Mouse (Mus musculus): ENCODE measurements around the gene Fam184b. TPM values are rescaled to one million over a fixed set of nuclear protein-coding genes. Genes with fewer than 3 reads are reported as not detected.

Gene Fam184b
- total and polyA plus RNA-seq, 3 experiments = not detected

- Histone ChIP-seq H3K4me3 (replicated peaks in 1 of 3; ENCODE audit: low read depth in 2 of 3, low read length in 2 of 3, poor library complexity in 1 of 3) (no peak overlapping the region), H3K79me2 (replicated peaks; ENCODE audit: control insufficient read depth, extremely low read depth, insufficient read depth, poor library complexity, severe bottlenecking) (no peaks in the 10 kb centered on the region), H3K27me3 (replicated peaks) (no peaks in the 10 kb centered on the region), H3K9me3 (replicated peaks; ENCODE audit: low read length) (no peaks in the 10 kb centered on the region), H3K9ac (ENCODE audit: insufficient read depth, low read depth) (no peak overlapping the region), H3K27ac (ENCODE audit: insufficient read depth, low read depth) (no peak overlapping the region), H3K4me2 (ENCODE audit: insufficient read depth, low read depth, poor library complexity, severe bottlenecking) (no peak overlapping the region), H3K36me3 (replicated peaks in 1 of 2; ENCODE audit: control insufficient read depth in 1 of 2, insufficient read depth in 1 of 2, low read length in 1 of 2) (peaks cover 23 to 84% of the 10 kb centered on the region in 2 experiments), H3K4me1 (ENCODE audit: control insufficient read depth in 1 of 2, insufficient read depth in 2 of 2) (peaks cover 2 to 32% of the 10 kb centered on the region in 2 experiments; a peak in 3 of 4 replicates)
- dilution Hi-C loops (cut with MboI; ENCODE audit: extremely low pct_ligation_motif_present, extremely low pct_unique_long_range_greater_than_20kb, low sequenced_read_pairs) (no loop called here), in situ Hi-C loops (cut with MboI; ENCODE audit: low pct_ligation_motif_present, low pct_unique_long_range_greater_than_20kb, low sequenced_read_pairs) (no loop called here)
- TF ChIP-seq MAFK (IDR thresholded peaks at IDR 0.05; ENCODE audit: insufficient replicate concordance, low read length) = no peak
- no peak for TF ChIP-seq POLR2A (IDR thresholded peaks at IDR 0.05; ENCODE audit: low read depth, low read length)
- no peak for TF ChIP-seq CTCF (conservative IDR thresholded peaks at IDR 0.05 in 1 of 2, IDR thresholded peaks at IDR 0.05 in 1 of 2; ENCODE audit: low read depth in 2 of 2, low read length in 2 of 2)
- TF ChIP-seq HCFC1 (IDR thresholded peaks at IDR 0.05; ENCODE audit: low read depth, low read length) = no peak
- TF ChIP-seq CHD1 (IDR thresholded peaks at IDR 0.05; ENCODE audit: low read depth, low read length) = no peak
- TF ChIP-seq POLR2AphosphoS2 (IDR thresholded peaks at IDR 0.05; ENCODE audit: low read depth, low read length) = no peak
- no peak for TF ChIP-seq EP300 (IDR thresholded peaks at IDR 0.05; ENCODE audit: low read length)
- TF ChIP-seq SIN3A (IDR thresholded peaks at IDR 0.05; ENCODE audit: low read length) = no peak
- no peak for TF ChIP-seq ZKSCAN1 (IDR thresholded peaks at IDR 0.05; ENCODE audit: borderline replicate concordance, low read depth, low read length)
- DNase-seq (ENCODE audit: extremely low read depth) = no peak
Measured at GRCm38 (mm10) chr5:45513511-45513910, 125.9 kb downstream of the Fam184b start.

- Histone ChIP-seq H3K4me2 (ENCODE audit: insufficient read depth, low read depth, poor library complexity, severe bottlenecking) (no peak overlapping the region), H3K27ac (ENCODE audit: insufficient read depth, low read depth) (no peak overlapping the region), H3K79me2 (replicated peaks; ENCODE audit: control insufficient read depth, extremely low read depth, insufficient read depth, poor library complexity, severe bottlenecking) (no peaks in the 10 kb centered on the region), H3K27me3 (replicated peaks) (no peaks in the 10 kb centered on the region), H3K36me3 (replicated peaks in 1 of 2; ENCODE audit: control insufficient read depth in 1 of 2, insufficient read depth in 1 of 2, low read length in 1 of 2) (peaks cover 23 to 87% of the 10 kb centered on the region in 2 experiments), H3K4me1 (ENCODE audit: control insufficient read depth in 1 of 2, insufficient read depth in 2 of 2) (peaks cover 2 to 32% of the 10 kb centered on the region in 2 experiments; a peak in 3 of 4 replicates), H3K9me3 (replicated peaks; ENCODE audit: low read length) (no peaks in the 10 kb centered on the region), H3K4me3 (replicated peaks in 1 of 3; ENCODE audit: low read depth in 2 of 3, low read length in 2 of 3, poor library complexity in 1 of 3) (no peak overlapping the region), H3K9ac (ENCODE audit: insufficient read depth, low read depth) (no peak overlapping the region)
- in situ Hi-C loops (cut with MboI; ENCODE audit: low pct_ligation_motif_present, low pct_unique_long_range_greater_than_20kb, low sequenced_read_pairs) = no loop called here
- no peak for DNase-seq (ENCODE audit: extremely low read depth)
- no peak for TF ChIP-seq MAFK (IDR thresholded peaks at IDR 0.05; ENCODE audit: insufficient replicate concordance, low read length)
- TF ChIP-seq GABPA (IDR thresholded peaks at IDR 0.05; ENCODE audit: insufficient replicate concordance, low read depth, low read length) = no peak
- TF ChIP-seq USF1 (IDR thresholded peaks at IDR 0.05; ENCODE audit: low read depth, low read length) = no peak
- TF ChIP-seq POLR2A (IDR thresholded peaks at IDR 0.05; ENCODE audit: low read depth, low read length) = no peak
- TF ChIP-seq JUND (conservative IDR thresholded peaks at IDR 0.05; ENCODE audit: low read depth, low read length) = no peak
- TF ChIP-seq KAT2A (IDR thresholded peaks at IDR 0.05; ENCODE audit: insufficient replicate concordance, low read length) = no peak
- no peak for TF ChIP-seq SIN3A (IDR thresholded peaks at IDR 0.05; ENCODE audit: low read length)
- no peak for TF ChIP-seq CHD2 (IDR thresholded peaks at IDR 0.05; ENCODE audit: low read length)
- no peak for TF ChIP-seq NRF1 (IDR thresholded peaks at IDR 0.05; ENCODE audit: low read depth, low read length)
- no peak for TF ChIP-seq CHD1 (IDR thresholded peaks at IDR 0.05; ENCODE audit: low read depth, low read length)
- no peak for TF ChIP-seq ZC3H11A (IDR thresholded peaks at IDR 0.05; ENCODE audit: low read depth, low read length)
- TF ChIP-seq SMC3 (IDR thresholded peaks at IDR 0.05; ENCODE audit: low read depth, low read length) = no peak
- dilution Hi-C loops (cut with MboI; ENCODE audit: extremely low pct_ligation_motif_present, extremely low pct_unique_long_range_greater_than_20kb, low sequenced_read_pairs) = no loop called here
Measured at GRCm38 (mm10) chr5:45512908-45513307, 126.5 kb downstream of the Fam184b start.
